Mouse (Mus musculus) thymus, postnatal 4 days (tissue): Measurements from ENCODE around the gene Gm21973.

Source experiments
- DNase-seq: peaks from one replicate; pipeline ENCODE4 v3.0.0; 2021

Gm21973 gene

GRCm38 (mm10) chr15:10325080-10325479 is at the start of gene Gm21973:
Gene Gm21973 (plus strand): TSS chr15:10325380.
- no peak for DNase-seq

GRCm38 (mm10) chr15:10276386-10276785 is 48.8 kb upstream of the Gm21973 start:
- DNase-seq, result no peak

GRCm38 (mm10) chr15:10277461-10277860 is 47.7 kb upstream of the Gm21973 start:
- DNase-seq, result no peak

GRCm38 (mm10) chr15:10281546-10281945 is 43.6 kb upstream of the Gm21973 start:
- no peak for DNase-seq

- no peak for DNase-seq
These were observed 41.5 kb upstream of the Gm21973 start for GRCm38 (mm10) chr15:10283661-10284060.

- no peak for DNase-seq
These were observed 28.6 kb upstream of the Gm21973 start for GRCm38 (mm10) chr15:10296570-10296969.

GRCm38 (mm10) chr15:10298058-10298457 is 27.1 kb upstream of the Gm21973 start:
- DNase-seq, result no peak

GRCm38 (mm10) chr15:10299467-10299866 is 25.7 kb upstream of the Gm21973 start:
- no peak for DNase-seq

- no peak for DNase-seq
These were observed 18.7 kb upstream of the Gm21973 start for GRCm38 (mm10) chr15:10306461-10306860.

GRCm38 (mm10) chr15:10311826-10312225 is 13.4 kb upstream of the Gm21973 start:
- DNase-seq, result no peak

GRCm38 (mm10) chr15:10313522-10314455 is 11.4 kb upstream of the Gm21973 start:
- DNase-seq, result peak; percentile 49

- no peak for DNase-seq
These were observed 5.4 kb downstream of the Gm21973 start for GRCm38 (mm10) chr15:10330626-10331025.

- no peak for DNase-seq
These were observed 7.4 kb downstream of the Gm21973 start for GRCm38 (mm10) chr15:10332566-10332965.

- DNase-seq, result no peak
These were observed 13.4 kb downstream of the Gm21973 start for GRCm38 (mm10) chr15:10338606-10339005.

- DNase-seq, result no peak
These were observed 21.9 kb downstream of the Gm21973 start for GRCm38 (mm10) chr15:10347044-10347443.

- DNase-seq, result no peak
These were observed 33.1 kb downstream of the Gm21973 start, which contains the start of gene Agxt2 for GRCm38 (mm10) chr15:10358039-10358948. Gene Agxt2 (plus strand): TSS chr15:10358532.

GRCm38 (mm10) chr15:10366331-10366730 is 41.2 kb downstream of the Gm21973 start:
- DNase-seq, result no peak

- no peak for DNase-seq
These were observed 50.2 kb downstream of the Gm21973 start for GRCm38 (mm10) chr15:10375404-10375803.

- no peak for DNase-seq
These were observed 53.3 kb downstream of the Gm21973 start for GRCm38 (mm10) chr15:10378338-10378959.

GRCm38 (mm10) chr15:10379757-10380458 is 54.7 kb downstream of the Gm21973 start:
- DNase-seq, result no peak

GRCm38 (mm10) chr15:10387263-10387662 is 62.1 kb downstream of the Gm21973 start:
- DNase-seq, result no peak

GRCm38 (mm10) chr15:10399795-10400194 is 74.6 kb downstream of the Gm21973 start:
- DNase-seq, result no peak
